Mouse (Mus musculus) layer of hippocampus, postnatal 14 days (tissue): Measurements from ENCODE around the gene Trim45. TPM values are rescaled to one million over a fixed set of nuclear protein-coding genes. Genes with fewer than 3 reads are reported as not detected.

Source experiments
- DNase-seq, 2 experiments: peaks; one replicate each; pipeline ENCODE4 v3.0.0; 2021 to 2022; ENCODE audit warnings: low spot score in 2 of 2, mixed read lengths in 1 of 2
- long read RNA-seq, 2 experiments: library from polyadenylated mRNA; stranded (forward); transcript quantifications; one replicate each; pipeline ENCODE4 v2.0.0; 2021
- total RNA-seq, 2 experiments: library from RNA; stranded (reverse); gene quantifications; 2 replicates each; pipeline ENCODE4 v1.2.3; 2021

Trim45 gene
- total RNA-seq = 1 to 10 TPM; 8.1 to 9.8 TPM
- long read RNA-seq, experiment 1, full-length matches to known transcripts = 2 of 3 reads
- long read RNA-seq, experiment 1, partial matches to known transcripts = 1 of 3 reads
- long read RNA-seq, experiment 1, other reads (novel, unspliced or antisense) = 0 of 3 reads
- long read RNA-seq, experiment 2, full-length matches to known transcripts = 1 of 2 reads
- long read RNA-seq, experiment 2, partial matches to known transcripts = 1 of 2 reads
- long read RNA-seq, experiment 2, other reads (novel, unspliced or antisense) = 0 of 2 reads

DNA sequence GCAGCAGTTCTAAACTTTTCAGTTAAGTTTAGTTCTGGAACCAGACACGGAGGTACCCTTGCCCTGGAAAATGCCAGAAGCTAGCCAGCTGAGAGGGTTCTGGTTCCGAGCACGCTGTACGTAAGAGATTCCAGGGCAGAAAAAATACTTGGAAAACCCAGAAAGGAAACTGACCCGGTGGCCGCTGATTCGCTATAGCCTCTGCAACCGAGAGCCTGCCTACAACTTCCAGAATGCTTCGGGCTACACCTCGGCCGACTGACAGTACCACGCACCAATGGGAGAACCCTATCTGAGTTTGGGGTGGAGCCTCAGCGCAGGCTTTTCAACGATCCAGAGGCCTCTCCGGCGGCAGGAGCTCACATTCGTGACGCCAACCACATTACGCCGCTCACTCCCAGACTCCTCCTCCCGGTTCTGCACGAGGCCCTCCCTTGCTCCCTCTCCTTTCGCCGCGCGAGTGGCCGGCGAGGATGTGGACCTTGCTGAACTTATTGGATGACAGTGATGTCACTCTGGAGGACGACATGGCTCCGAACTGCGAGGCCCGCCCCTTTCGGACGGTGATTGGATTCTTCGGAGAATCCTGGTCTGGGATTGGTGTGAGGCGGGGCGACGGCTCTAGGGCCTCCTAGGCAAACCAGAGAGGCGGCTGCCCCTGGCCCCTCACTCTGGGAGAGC is at the start of gene Trim45:
Gene Trim45 (plus strand): TSS at position 378 of the 681 bp plus-strand sequence.
- DNase-seq = peak; percentile 99 to 100

DNA sequence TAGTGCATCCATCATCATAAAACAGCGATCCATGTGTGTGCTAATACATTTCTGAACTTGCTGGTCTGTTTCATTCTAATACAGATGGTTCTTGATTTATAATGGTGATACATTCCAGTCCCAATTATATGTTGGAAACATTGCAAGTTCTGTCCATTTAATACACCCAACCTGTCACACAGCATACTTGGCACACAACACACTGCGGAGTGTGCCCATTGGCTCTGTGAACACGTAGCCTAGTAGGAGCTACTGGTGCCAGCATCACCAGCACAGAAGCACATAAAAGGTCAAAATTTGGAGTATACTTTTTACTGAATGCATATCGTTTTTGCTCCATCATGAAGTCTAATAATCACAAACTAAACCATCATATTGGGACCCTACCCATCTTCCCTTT is 44.9 kb upstream of the Trim45 start:
- peak in 1 of 2 experiments; percentile 52 for DNase-seq

DNA sequence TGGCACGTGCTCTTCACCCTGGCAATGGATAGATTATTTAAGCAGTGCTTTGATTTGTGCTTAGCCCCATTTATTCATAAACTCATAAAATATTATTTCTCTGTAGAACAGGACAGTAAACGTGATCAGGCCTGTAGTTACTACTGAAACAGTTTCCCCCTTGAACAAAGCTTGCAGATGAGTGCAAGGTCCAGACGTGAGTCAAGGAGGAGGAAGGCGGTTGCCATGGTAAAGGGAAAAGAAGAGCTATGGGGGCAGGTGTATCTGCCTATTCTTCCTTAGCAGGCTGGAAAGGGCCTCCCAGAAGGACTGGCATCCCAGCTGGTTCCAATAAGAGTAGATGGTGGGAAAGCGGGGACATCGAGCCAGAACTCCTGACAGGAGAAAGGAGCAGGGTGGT is 40.6 kb upstream of the Trim45 start:
- DNase-seq = no peak

DNA sequence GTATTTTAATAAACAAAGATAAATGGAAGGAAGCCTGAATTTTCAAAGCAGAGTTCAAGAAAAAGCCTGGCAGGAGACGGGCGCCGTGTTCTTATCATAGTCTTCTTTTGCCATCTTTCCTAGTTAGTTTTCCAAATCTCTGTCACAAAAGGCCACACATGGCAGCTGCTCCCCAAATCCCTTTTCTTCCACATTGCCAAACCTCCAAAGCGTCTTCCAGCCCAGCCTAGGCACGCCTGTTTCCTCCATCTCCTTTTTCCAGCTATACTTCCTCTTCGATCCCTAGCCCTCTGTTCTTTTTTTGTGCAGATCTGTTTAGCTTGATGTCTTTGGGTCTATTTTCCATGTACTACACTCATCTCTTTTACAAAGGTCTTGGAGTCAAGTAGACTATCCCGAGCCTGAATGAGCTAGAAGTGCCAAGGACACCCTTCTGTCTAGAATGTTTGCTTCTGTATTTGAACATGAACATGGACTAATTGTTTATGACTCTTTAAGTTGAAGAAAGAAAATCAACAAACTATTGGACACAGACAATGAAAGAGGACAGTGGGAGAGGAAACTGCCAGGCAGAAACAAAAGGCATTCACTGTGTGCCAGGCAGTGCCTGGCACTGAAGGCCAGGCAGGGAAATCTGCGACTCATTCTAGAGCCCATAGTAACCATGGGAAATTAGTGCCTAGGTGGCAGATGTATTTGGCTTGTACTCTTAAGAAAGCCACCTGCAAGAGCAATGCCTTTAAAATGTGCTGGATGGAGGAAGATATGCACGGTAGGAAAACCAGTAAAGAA is 40.0 kb upstream of the Trim45 start:
- peak in 1 of 2 experiments; percentile 43 for DNase-seq

DNA sequence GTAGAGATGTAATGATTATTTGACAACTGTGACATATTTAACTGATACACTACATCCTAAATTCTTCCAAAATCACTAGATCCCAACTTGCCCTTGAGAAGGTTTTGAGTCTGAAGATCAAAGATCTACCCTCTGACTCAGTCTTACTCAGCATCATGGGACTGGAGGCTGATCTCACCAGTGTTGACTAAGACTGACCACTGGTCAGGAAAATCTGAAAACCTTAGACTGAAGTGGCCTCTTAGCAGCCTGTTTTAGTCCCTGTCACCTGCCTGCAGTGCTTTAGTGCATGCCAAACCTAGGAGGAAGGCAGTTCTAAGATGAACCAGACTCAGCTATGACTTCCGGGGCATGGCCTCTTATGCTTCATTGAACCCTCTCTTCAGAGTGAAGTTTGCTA is 32.8 kb upstream of the Trim45 start:
- DNase-seq = no peak

DNA sequence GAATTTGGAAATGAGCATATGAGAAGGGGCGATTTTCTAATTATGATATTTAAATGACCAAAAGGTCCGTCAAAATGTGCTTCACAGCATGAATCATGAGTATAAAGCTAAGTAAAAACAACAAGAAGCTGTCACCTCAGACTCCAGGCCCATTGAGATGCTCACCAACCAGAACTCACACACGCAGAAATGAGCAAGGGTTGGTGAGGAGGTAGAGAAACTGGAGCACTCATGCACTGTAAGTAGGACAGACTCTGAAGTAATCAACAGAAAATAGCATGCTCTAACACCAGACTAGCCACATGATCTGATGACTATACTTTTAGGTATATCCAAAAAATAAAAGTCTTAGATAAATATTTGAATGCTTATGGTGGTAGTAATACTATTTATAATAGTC is 31.6 kb upstream of the Trim45 start:
- no peak for DNase-seq

DNA sequence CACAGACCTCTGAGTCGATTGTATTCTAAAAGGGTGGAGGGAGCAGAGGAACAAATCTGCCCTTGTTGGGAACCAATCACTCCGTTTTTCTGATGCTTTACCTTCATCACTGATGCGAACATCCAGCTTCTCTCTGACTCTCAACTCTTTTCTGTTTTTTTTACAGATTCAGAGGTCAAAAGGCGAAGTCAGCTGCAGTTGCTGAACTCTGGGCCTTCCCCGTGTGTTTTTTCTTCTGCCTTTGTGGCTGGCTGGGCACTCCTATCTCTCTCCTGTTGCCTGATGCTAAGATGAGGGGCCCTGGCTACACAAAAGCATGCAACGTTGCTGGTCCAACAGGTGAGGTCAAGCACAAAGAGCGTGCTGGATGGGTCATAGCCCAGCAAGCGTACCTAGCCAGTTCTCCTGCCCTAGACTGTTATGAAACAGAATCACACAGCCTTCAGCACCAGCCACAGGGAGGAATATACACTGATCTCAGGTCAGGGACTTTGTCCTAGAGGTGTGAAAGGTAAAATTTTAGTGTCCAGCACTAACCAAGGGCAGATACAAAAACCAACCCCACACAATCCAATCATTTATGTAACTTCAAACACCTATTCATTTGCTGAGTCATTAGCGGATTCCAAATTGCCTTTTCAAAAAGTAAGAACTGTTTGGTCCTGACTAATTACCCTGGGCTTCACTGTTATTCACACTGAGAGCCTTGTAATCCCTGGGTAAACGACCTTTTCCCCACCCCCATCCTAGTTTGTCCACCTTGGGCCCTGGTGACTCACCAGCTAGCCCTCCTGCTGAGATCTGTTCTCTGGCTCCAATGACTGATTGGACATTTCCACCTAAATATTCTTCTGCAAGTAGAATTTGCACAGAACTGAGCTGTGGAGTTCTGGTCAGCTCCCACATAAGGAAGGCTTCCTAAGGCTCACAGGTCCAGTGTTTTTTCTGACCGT is 29.3 kb upstream of the Trim45 start:
- DNase-seq = no peak

DNA sequence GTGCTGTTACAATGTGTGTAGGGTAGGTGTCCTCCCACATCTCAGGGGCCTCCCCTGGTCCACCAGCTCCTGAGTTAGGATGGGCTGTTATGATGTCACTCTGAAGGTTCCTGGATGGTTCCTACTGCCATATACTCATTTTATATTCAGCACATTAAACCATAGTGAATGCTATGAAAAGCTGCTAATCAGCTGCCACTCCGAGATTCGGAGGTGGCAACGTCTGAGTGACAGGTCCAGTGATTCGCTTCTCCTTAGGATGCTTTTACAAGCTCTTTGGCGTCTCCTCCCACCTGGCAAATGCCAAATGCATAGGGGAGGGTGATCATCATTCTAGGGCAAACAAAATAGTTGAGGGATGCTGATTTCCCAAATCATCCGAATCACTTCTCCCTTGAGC is 26.5 kb upstream of the Trim45 start:
- DNase-seq = no peak

DNA sequence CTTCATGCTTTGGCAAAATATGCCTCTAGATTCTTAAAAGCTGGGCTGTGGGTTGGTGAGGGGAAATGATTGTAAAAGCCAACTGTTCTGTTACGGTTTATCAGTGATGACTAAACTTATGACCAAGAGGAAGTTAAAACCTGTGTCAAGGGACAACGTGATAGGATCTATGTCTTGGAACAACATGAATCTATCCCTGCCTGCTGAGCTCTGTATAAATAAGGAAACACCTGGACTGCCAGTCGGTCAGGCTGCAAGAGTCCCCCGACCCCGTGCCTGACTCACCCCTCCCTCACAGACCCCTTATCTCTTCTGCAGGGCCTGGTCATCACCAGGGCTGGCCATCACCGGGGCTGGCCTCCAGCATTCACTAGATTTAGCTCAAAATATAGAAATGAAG is 15.9 kb upstream of the Trim45 start:
- no peak for DNase-seq

DNA sequence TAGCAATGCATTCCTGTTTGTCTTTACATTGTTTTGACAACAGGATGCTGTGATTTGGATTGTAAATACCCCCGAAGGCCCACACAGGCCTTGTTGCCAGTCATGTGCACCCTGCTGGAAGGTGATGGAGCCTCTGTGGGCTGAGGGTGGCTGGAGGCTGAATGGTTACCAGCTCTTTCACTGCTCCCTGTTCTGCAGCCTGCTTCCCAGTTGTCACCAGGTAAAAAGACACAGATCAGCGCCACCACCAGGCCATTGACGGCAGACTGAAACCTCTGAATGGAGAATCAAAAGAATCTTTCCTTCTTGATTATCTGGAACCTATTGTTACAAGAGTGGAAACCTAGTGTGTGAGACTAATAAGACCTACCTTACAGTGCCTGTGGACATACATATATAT is 15.1 kb upstream of the Trim45 start:
- DNase-seq = no peak

DNA sequence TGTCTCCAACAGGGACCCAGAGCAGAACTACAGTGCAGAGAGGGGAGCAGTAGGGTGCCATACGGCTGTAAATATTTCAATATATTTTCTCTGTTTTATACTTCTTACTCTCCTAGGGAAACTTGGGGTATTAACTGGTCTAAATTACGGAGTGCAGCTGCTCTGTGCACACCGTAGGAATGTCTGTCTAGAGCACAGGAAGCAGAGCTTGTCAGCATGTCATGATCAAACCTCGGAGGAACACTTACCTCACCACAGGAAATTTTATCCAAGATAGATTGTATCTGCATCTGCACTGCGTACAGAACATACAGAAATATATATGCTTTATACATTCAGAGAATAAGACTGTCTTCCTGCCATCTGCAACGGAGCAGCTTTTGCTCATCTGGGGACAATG is 13.4 kb upstream of the Trim45 start:
- DNase-seq = no peak

DNA sequence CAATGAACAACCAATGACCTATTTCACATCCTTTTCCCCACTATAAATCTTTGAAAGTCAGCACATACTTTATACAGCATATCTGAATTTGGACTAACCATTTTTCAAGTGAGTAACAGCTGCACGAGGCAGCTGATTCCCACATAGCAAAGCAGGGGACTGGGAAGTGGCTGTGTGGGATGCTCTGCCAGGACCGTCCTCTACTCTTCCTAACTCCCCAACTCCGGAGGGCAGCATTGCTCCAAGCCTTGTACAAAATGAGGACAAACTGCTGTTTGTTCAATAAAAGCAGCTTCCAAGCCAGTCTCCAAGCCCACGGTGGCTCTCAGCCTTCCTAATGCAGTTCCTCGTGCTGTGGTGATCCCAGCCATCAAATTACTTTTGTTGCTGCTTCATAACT is 11.4 kb upstream of the Trim45 start:
- peak in 1 of 2 experiments; percentile 10 for DNase-seq

DNA sequence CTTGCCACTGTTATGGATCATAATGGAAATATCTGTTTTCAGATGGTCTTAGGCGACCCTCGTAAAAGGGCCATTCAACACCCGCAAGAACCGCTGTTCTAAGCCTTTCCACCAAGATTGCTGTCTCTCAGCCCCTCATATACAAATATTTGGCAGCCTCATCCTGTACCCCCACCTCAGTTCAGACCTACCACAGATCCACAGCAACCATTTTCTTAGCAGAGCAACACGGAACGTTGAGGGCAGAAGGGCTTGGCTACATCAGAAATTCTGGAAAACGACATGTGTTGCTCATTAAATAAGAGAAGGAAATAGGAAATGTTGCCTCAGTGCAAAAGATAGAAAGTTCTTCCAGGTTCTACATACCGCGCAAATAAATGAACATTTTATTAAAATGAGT is 11.0 kb upstream of the Trim45 start:
- no peak for DNase-seq

DNA sequence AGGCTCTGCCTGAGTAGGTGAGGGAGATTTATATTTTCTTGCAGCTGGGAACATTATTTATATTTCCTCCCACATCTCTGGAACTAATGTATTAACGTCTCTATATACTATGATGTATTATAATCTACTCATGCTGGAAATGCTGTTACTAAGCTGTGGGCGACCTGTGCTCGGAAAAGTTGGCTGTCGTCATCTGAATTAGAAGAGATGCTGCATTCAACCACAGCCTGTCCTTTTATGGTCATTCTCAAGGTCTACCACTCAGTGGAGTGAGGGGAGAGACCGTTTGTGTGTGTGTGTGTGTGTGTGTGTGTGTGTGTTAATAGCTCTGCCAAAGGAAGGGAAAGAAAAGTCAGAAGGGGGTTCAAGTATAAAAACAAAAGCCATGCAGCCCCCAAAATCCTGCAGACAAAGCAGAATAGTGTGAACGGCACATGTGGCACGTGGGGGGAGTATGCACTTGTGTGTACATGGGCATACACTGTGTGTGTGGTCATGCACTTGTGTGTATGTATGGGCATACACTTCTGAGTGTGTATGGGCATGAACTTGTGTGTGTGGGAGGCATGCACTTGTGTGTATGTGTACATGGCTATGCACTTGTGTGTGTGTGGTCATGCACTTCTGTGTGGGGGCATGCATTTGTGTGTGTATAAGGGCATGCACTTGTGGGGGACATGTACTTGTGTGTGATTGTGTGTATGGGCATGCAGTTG is 10.3 kb upstream of the Trim45 start:
- DNase-seq = no peak

DNA sequence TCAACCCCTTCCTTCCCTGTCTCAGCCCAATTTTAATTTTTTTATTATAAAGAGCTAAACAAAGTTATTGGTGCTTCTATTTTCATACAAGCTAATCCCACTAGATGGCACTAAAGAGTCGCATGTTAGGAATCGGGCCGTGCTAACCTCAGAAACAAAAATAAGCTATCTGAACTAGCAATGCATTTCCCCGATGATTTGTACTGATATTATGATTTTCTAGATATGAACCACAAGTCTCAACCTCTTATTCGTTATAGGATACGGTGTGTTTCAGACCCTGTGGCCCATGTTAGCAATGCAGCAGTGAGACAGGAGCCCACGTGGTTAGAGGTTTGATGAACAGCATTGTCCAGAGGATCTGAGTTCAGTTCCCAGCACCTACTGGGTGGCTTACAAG is 5.2 kb upstream of the Trim45 start:
- DNase-seq = peak in 1 of 2 experiments; percentile 65

DNA sequence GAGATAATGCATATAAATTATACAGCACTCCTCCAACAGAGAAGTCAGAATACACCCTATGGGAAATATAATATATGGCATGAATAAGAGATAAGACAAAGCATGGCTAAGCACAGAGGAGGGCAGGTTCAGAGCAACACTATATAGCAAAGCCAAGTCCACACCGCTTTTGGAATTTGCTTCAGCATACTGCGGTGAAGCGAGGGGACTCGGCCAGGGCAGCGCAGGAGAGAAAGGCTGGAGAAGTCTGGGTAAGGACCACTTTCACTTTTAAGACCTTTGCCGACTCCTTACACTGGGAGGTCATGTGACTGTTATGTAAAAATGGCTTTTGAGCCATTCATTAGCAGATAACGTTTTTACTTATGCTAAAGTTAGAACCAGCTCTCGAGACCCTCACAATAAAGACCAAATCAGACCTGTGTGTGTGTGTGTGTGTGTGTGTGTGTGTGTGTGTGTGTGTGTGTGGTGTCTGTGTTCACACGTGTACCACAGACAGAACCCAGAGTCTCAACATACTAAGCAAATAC is 1.3 kb upstream of the Trim45 start:
- DNase-seq = no peak

DNA sequence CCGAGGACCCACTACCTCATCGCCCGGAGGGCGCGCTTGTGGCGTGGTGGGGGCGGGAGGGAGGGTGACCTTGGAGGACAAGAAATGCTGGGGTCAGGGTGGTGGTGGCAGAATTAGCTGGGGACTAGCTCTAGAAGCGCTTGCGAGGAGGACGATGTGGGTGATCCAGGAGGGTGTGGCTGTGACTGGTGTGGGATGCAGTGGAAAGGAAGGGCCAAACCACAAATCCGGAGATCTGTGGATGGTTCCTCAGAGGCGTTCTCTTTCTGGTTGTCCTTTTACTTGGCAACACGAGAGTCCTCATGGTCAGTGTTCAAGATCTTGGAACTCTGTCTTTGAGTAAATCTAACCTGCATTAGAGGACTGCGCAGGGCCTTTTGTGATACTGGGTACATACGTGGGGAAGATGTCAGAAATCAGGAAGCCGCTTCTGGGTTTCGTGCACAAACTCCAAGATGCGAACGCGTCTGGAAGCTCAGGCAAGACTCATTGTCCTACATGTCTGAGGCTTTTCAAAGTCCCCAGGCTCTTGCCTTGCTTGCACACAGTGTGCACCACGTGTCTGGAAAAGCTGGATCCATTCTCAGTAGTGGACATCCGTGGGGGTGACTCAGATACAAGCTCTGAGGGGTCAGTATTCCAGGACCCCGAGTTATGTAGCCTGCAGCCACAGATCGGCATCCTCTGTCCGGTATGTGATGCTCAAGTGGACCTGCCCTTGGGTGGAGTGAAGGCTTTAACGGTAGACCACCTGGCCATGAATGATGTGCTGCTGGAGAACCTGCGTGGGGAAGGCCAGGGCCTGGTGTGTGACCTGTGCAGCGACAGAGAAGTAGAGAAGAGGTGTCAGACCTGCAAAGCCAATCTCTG is 739 bp downstream of the Trim45 start:
- no peak for DNase-seq

DNA sequence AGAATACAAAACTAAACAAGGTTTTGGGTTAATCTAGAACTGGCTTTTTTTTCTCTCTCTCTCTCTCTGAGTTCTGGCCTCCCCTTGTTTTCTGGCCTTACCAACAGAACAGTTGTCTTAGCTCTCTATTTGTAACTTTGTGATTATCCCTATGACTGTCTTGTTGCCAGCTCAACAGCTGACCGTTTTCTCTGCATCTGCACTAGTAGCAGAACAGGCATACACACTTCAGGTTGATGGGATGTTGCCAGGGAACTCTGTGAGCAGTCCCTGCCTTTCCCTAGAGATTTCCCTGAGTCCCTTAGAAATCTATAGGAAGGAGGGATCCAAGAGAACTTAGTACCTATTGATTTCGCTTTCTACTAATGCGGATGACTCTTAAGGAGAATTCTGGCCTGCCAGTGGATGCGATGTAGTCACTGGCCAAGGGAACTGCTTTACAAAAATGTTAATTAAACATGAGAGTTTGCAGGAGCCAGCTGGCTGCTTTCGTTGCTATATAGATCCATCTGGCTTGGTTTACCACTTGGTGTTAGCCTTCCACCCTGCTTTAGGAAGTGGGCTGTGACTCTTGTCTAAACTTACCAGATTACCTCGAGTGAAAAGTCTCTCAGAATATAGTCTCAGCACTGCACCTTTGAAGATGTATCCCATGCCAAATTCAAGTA is 2.2 kb downstream of the Trim45 start:
- peak in 1 of 2 experiments; percentile 9 for DNase-seq

DNA sequence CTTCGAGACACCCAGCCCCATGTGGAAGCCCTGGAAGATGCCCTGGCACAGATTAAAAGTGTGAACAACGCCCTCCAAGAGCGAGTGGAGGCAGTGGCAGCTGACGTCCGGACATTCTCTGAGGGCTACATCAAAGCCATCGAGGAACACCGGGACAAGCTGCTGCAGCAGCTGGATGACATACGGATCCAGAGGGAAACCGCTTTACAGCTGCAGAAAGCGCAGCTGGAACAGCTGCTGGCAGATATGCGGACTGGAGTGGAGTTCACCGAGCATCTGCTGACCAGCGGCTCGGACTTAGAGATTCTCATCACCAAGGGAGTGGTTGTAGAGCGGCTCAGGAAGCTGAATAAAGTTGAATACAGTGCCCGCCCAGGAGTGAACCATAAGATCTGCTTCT is 3.2 kb downstream of the Trim45 start:
- no peak for DNase-seq
